Mouse (Mus musculus): ENCODE data around the gene Hephl1. TPM values are rescaled to one million over a fixed set of nuclear protein-coding genes. Genes with fewer than 3 reads are reported as not detected.
A peak's percentile ranks its signal among the peaks of the same experiment; 100 is the strongest.

Hephl1 gene
- total RNA-seq, 2 experiments from 2014 or later: 0.54 to 0.71 TPM

- DNase-seq (ENCODE audit: low spot score in 2 of 2): no peak
Measured at GRCm38 (mm10) chr9:15060847-15061246, 51.1 kb downstream of the Hephl1 start.

- no peak for DNase-seq (ENCODE audit: low spot score in 2 of 2)
Measured at GRCm38 (mm10) chr9:15060026-15060425, 51.9 kb downstream of the Hephl1 start.

GRCm38 (mm10) chr9:15045740-15046139, 66.2 kb downstream of the Hephl1 start:
- DNase-seq (ENCODE audit: low spot score in 2 of 2): no peak

- peak; percentile 39 to 64 for DNase-seq (ENCODE audit: low spot score in 2 of 2)
Measured at GRCm38 (mm10) chr9:15045084-15045669, 66.7 kb downstream of the Hephl1 start, which contains the start of gene Panx1. Panx1 (minus strand) TSS chr9:15045478.

GRCm38 (mm10) chr9:15044391-15045083, 67.4 kb downstream of the Hephl1 start:
- peak in 1 of 2 experiments; percentile 18 for DNase-seq (ENCODE audit: low spot score in 2 of 2)

- no peak for DNase-seq (ENCODE audit: low spot score in 2 of 2)
Measured at GRCm38 (mm10) chr9:15041556-15041955, 70.4 kb downstream of the Hephl1 start.

GRCm38 (mm10) chr9:15039848-15040247, 72.1 kb downstream of the Hephl1 start:
- no peak for DNase-seq (ENCODE audit: low spot score in 2 of 2)

GRCm38 (mm10) chr9:15037704-15038103, 74.2 kb downstream of the Hephl1 start:
- DNase-seq (ENCODE audit: low spot score in 2 of 2): no peak

GRCm38 (mm10) chr9:15037237-15037636, 74.7 kb downstream of the Hephl1 start:
- no peak for DNase-seq (ENCODE audit: low spot score in 2 of 2)

- no peak for DNase-seq (ENCODE audit: low spot score in 2 of 2)
Measured at GRCm38 (mm10) chr9:15036807-15037206, 75.1 kb downstream of the Hephl1 start.

GRCm38 (mm10) chr9:15036405-15036804, 75.5 kb downstream of the Hephl1 start:
- no peak for DNase-seq (ENCODE audit: low spot score in 2 of 2)

GRCm38 (mm10) chr9:15035979-15036378, 75.9 kb downstream of the Hephl1 start:
- no peak for DNase-seq (ENCODE audit: low spot score in 2 of 2)

GRCm38 (mm10) chr9:15034546-15035273, 77.2 kb downstream of the Hephl1 start:
- DNase-seq (ENCODE audit: low spot score in 2 of 2): no peak

- DNase-seq (ENCODE audit: low spot score in 2 of 2): no peak
Measured at GRCm38 (mm10) chr9:15033568-15034160, 78.2 kb downstream of the Hephl1 start.

GRCm38 (mm10) chr9:15032797-15033196, 79.1 kb downstream of the Hephl1 start:
- DNase-seq (ENCODE audit: low spot score in 2 of 2): no peak

GRCm38 (mm10) chr9:15030771-15031170, 81.1 kb downstream of the Hephl1 start:
- DNase-seq (ENCODE audit: low spot score in 2 of 2): peak in 1 of 2 experiments; percentile 65

GRCm38 (mm10) chr9:15029025-15029727, 82.7 kb downstream of the Hephl1 start:
- peak in 1 of 2 experiments; percentile 59 for DNase-seq (ENCODE audit: low spot score in 2 of 2)

GRCm38 (mm10) chr9:15027725-15028124, 84.2 kb downstream of the Hephl1 start:
- no peak for DNase-seq (ENCODE audit: low spot score in 2 of 2)

GRCm38 (mm10) chr9:15023049-15023448, 88.9 kb downstream of the Hephl1 start:
- no peak for DNase-seq (ENCODE audit: low spot score in 2 of 2)

- DNase-seq (ENCODE audit: low spot score in 2 of 2): no peak
Measured at GRCm38 (mm10) chr9:15021156-15021555, 90.8 kb downstream of the Hephl1 start.

GRCm38 (mm10) chr9:15020561-15021080, 91.3 kb downstream of the Hephl1 start:
- DNase-seq (ENCODE audit: low spot score in 2 of 2): no peak

All from gastrocnemius, postnatal 4 days (tissue).